ENCODE assay signal across 7 mouse cellular contexts in genomic region chr7:78924300-78924699, GRCm38 (mm10). TPM values are rescaled to one million over a fixed set of nuclear protein-coding genes. Genes with fewer than 3 reads are reported as not detected.
DNase-seq lines count a peak whose midpoint lies in the region; ATAC-seq and TF ChIP-seq lines count a peak whose summit lies in the region.

No protein-coding gene starts in this region.

- ATAC-seq in granulocyte monocyte progenitor cell, adult 5-6 weeks (replicated peaks; ENCODE audit: poor library complexity, severe bottlenecking): peak; percentile 78
- peak; percentile 64; the same call in 1 of the 2 replicates for ATAC-seq in lung, embryonic 14.5 days (ENCODE audit: insufficient read depth)

- H3K36me3 ChIP-seq in E14TG2a.4 (ENCODE audit: insufficient read depth, low read length): no peaks in the 10 kb centered on the region
- no peaks in the 10 kb centered on the region for H3K36me3 ChIP-seq in lung, embryonic 14.5 days (ENCODE audit: insufficient read depth)

- TF ChIP-seq POLR2A in cortical plate, adult 2 months (IDR thresholded peaks at IDR 0.05; ENCODE audit: extremely low read depth, insufficient read depth, low read length): no peak

- no peak overlapping the region for H3K9ac ChIP-seq in lung, embryonic 14.5 days

- peak; percentile 86 for DNase-seq in ZHBTc4 (ENCODE audit: low read depth, low spot score)
- DNase-seq in kidney, postnatal 4 days: peak; percentile 79 to 83
- DNase-seq in lung, embryonic 14.5 days: peak; percentile 96
- DNase-seq in ovary, postnatal 36 days (ENCODE audit: low spot score): peak; percentile 46

- H3K27me3 ChIP-seq in E14TG2a.4 (ENCODE audit: insufficient read depth, low read length): peaks cover 36% of the 10 kb centered on the region
- no peaks in the 10 kb centered on the region for H3K27me3 ChIP-seq in lung, embryonic 14.5 days (ENCODE audit: insufficient read depth, low read length)

- H3K4me2 ChIP-seq in lung, embryonic 14.5 days: no peak overlapping the region

- no peaks in the 10 kb centered on the region for H3K9me3 ChIP-seq in E14TG2a.4 (ENCODE audit: low read length)
- H3K9me3 ChIP-seq in lung, embryonic 14.5 days (ENCODE audit: low read depth, low read length): no peaks in the 10 kb centered on the region

- no peak overlapping the region for H3K4me3 ChIP-seq in E14TG2a.4 (replicated peaks; ENCODE audit: low read length)
- H3K4me3 ChIP-seq in cortical plate, adult 2 months (ENCODE audit: insufficient read depth, low read length): no peak overlapping the region
- H3K4me3 ChIP-seq in lung, embryonic 14.5 days (ENCODE audit: low read depth, low read length): no peak overlapping the region

- H3K27ac ChIP-seq in cortical plate, adult 2 months (ENCODE audit: insufficient read depth, low read length): no peak overlapping the region
- H3K27ac ChIP-seq in lung, embryonic 14.5 days (ENCODE audit: low read depth): no peak overlapping the region

- 9% methylated on average over 6 of the region's 6 CpGs for WGBS in lung, embryonic 14.5 days

- H3K4me1 ChIP-seq in E14TG2a.4 (replicated peaks; ENCODE audit: low read depth, low read length): peaks cover 22% of the 10 kb centered on the region
- H3K4me1 ChIP-seq in cortical plate, adult 2 months (ENCODE audit: control insufficient read depth, insufficient read depth, low read length): no peaks in the 10 kb centered on the region
- H3K4me1 ChIP-seq in lung, embryonic 14.5 days (ENCODE audit: insufficient read depth): no peaks in the 10 kb centered on the region; the same call in 1 of the 2 replicates

- TF ChIP-seq CTCF in E14TG2a.4 (conservative IDR thresholded peaks at IDR 0.05; ENCODE audit: low read length): peak; percentile 86
- peak; percentile 95 for TF ChIP-seq CTCF in cortical plate, adult 2 months (IDR thresholded peaks at IDR 0.05; ENCODE audit: extremely low read depth, insufficient read depth, low read length)
- peak; percentile 92 for TF ChIP-seq CTCF in lung, embryonic 14.5 days (IDR thresholded peaks at IDR 0.05; ENCODE audit: low read depth)

RNA-seq across cellular contexts. Expression of gene Isg20, which starts 11.1 kb away (rescaled TPM):
- 2.4 and 2.9 TPM in 2 replicates for polyA plus RNA-seq in cortical plate, adult 2 months (2012; rRNA removed)
- total RNA-seq in granulocyte monocyte progenitor cell, adult 5-6 weeks (2014; fragmentation: Nextera tagmentation): 7.0 and 10.9 TPM in 2 replicates
- 3.8 and 10.4 TPM in 2 replicates for total RNA-seq in granulocyte monocyte progenitor cell, adult 5-6 weeks (2017)
- 2.8 and 4.0 TPM in 2 replicates for polyA plus RNA-seq in lung, embryonic 14.5 days (2014; fragmentation: Nextera tagmentation; extraction: Ambion mirVana)

RNA-seq across cellular contexts. Expression of gene Aen, which starts 28.6 kb away (rescaled TPM):
- 21.8 and 22.7 TPM in 2 replicates for polyA plus RNA-seq in cortical plate, adult 2 months (2012; rRNA removed)
- total RNA-seq in granulocyte monocyte progenitor cell, adult 5-6 weeks (2014; fragmentation: Nextera tagmentation): 29.4 and 44.3 TPM in 2 replicates
- total RNA-seq in granulocyte monocyte progenitor cell, adult 5-6 weeks (2017): 32.9 and 35.2 TPM in 2 replicates
- 36.7 and 44.2 TPM in 2 replicates for polyA plus RNA-seq in lung, embryonic 14.5 days (2014; fragmentation: Nextera tagmentation; extraction: Ambion mirVana)

Comparison
In these comparisons a context has a peak if more than half of its experiments do, and no peak if none do; other contexts are left out.
1. DNase-seq: peak in every context shown above with its lines; median percentile 96 in lung, embryonic 14.5 days; 86 in ZHBTc4; 81 in kidney, postnatal 4 days; 46 in ovary, postnatal 36 days.